Mouse (Mus musculus) hindbrain, embryonic 10.5 days (tissue): ENCODE measurements around the gene Fh1. TPM values are rescaled to one million over a fixed set of nuclear protein-coding genes. Genes with fewer than 3 reads are reported as not detected.

ENCODE experiments used
- DNase-seq: peaks from one replicate; pipeline ENCODE4 v3.0.0-alpha.2; 2017; ENCODE audit warnings: low spot score
- H3K27ac ChIP-seq: fragments of 300-500 bp; sonication (generic); 2 replicates; pipeline ENCODE4 v1.5.1; 2016; ENCODE audit warnings: mild to moderate bottlenecking, moderate library complexity
- H3K27me3 ChIP-seq: fragments of 300-500 bp; sonication (generic); 2 replicates; pipeline ENCODE4 v1.6.1; 2016; ENCODE audit warnings: mild to moderate bottlenecking; ENCODE audit not compliant: poor library complexity, insufficient read depth, severe bottlenecking
- H3K36me3 ChIP-seq: fragments of 300-500 bp; sonication (generic); 2 replicates; pipeline ENCODE4 v1.6.1; 2016; ENCODE audit warnings: mild to moderate bottlenecking, moderate library complexity
- H3K4me1 ChIP-seq: fragments of 300-500 bp; sonication (generic); replicated peaks from 2 replicates; pipeline ENCODE4 v1.6.1; 2016; ENCODE audit warnings: mild to moderate bottlenecking
- H3K4me3 ChIP-seq: fragments of 300-500 bp; sonication (generic); 2 replicates; pipeline ENCODE4 v1.5.1; 2016; ENCODE audit warnings: mild to moderate bottlenecking, moderate library complexity
- H3K9me3 ChIP-seq: fragments of 300-500 bp; sonication (generic); 2 replicates; pipeline ENCODE4 v1.6.1; 2016; ENCODE audit warnings: mild to moderate bottlenecking, moderate library complexity
- WGBS: fragments of 180-500 bp; shearing (Covaris S2); methylation state at CpG from one replicate; pipeline ENCODE4 v1.1.7; 2016; 5-methylcytosine and 5-hydroxymethylcytosine counted together
- polyA plus RNA-seq: library from polyadenylated mRNA; unstranded; fragments of >200 nt; fragmentation: Nextera tagmentation; extraction: Ambion mirVana; gene quantifications from 2 replicates; pipeline ENCODE4 v1.2.1, GENCODE M21; 2016

Fh1 gene
- polyA plus RNA-seq, result 114 and 123 TPM in 2 replicates

DNA sequence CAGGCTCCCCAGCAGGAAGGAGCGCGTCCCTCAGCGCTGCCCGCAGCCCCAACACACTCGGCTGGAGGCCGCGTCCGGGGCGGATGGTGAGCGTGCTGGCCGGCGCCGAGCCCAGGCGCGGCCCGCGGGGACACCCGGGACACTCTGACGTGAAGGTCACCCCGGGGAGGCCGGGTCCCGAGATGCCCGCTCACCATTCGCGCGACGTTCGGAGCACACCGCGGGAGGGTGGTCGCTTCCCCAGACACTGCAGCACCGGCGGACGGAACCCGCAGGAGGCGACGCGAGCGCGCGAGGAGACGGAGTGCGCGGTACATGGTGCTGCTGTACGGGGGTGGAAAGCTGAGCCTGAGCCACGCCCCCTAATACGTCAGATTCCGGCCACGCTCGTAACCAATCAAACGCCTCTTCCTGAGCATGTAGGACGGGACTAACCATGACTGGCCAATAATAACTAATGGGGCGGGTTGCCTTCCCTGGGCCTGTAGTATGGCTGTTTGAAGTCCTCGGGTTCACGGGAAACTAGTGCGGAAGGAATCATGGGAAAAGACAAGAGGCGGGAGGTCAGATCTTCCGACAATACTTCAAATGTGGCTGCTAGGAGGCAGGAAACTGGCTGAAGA lies at the start of gene Fh1:
Gene Fh1 (minus strand): TSS at position 379 of the 623 bp plus-strand sequence.
- H3K4me1 ChIP-seq, result peaks cover 12% of the 10 kb centered on the region
- WGBS, result under 1% methylated on average over 58 of the region's 58 CpGs
- peak; percentile 94 for DNase-seq

DNA sequence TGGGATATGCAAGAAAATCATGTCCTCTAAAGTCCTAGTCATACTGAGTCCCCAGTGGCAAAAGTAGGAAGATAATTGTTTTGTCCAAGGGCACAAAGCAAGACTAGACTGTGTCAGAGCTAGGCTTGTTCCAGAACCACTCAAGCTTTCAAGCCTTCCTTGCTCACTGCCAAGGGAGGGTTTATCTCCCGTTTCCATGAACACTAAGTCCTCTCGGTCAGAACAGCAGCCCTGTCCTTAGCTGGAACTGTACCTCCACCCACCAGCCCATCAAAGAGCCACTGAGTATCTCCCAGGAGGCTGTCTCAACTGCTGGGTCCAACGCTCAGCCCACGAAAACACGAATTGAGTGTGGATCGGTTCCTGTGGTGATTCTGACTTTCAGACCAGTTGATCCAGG lies 49.7 kb upstream of the Fh1 start:
- WGBS, result 91% methylated on average over 6 of the region's 6 CpGs
- Histone ChIP-seq H3K36me3 (peaks cover 12% of the 10 kb centered on the region), H3K27ac (no peak overlapping the region), H3K27me3 (no peaks in the 10 kb centered on the region), H3K4me1 (no peaks in the 10 kb centered on the region), H3K4me3 (no peak overlapping the region), H3K9me3 (no peaks in the 10 kb centered on the region)
- DNase-seq, result no peak

More for the DNA sequence above, at the start of gene Fh1:
- peak within 1 kb of the TSS; percentile 95 for H3K4me3 ChIP-seq
- H3K36me3 ChIP-seq, result peaks cover 4% of the 10 kb centered on the region
- peak within 1 kb of the TSS; percentile 95 for H3K27ac ChIP-seq
- no peaks in the 10 kb centered on the region for H3K27me3 ChIP-seq
- H3K9me3 ChIP-seq, result no peaks in the 10 kb centered on the region

DNA sequence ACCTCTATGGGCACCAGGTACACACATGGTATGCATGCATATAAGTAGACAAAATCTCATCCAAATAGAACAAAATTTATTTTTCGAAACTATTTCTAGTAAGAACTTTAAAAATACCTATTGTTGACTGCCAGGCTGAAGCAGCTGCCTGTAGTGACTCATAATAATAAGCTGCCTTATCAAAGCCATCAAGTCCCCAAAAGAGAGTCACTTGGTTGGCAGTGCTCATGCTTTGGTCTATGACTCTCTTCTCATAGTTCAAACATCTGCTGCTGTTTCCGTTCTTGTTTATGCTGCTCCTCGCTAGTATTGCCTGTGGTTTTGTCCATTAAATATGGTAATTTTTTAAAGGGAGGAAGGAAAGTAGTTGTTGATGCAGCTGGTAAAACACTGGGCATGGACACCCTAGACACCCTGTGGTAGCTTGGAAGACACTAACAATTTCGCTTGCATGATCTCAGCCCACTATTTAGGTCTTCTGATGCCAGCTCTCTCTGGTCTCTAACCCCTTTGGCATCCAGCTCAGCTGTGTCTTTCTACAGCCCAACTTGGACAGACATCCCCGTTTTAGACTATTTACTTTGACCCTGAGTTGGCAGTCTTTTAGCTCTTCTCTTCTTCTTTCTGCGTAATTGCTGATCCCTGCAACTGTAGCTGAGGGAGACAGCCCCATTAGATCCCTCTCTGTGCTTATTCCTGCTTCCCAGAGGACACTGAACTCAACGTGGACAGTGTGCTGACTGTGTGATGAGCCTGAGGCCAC lies 48.3 kb upstream of the Fh1 start:
- no peaks in the 10 kb centered on the region for H3K27me3 ChIP-seq
- no peaks in the 10 kb centered on the region for H3K9me3 ChIP-seq
- DNase-seq, result no peak
- no peaks in the 10 kb centered on the region for H3K4me1 ChIP-seq
- H3K36me3 ChIP-seq, result peaks cover 12% of the 10 kb centered on the region
- H3K4me3 ChIP-seq, result no peak overlapping the region
- no peak overlapping the region for H3K27ac ChIP-seq
- WGBS, result 88% methylated on average over 7 of the region's 7 CpGs

DNA sequence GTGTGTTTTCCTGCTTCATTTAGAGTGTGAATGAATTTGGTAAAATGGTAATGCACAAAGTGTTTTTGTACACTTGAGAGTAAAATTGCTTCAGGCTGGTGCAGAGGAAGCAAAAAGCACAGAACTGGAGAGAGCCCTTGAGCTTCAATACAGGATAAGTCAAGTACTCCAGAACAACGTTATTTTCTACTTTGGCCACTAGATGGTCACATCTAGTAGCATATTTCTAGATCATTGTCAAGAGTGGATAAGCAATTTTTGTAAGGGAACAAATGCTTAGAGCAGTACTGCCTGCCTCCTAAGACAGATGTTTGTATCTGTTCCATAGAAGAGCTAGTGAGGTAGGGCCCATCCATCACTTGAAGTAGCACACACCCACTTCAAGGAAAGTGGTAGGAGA lies 46.2 kb upstream of the Fh1 start:
- Histone ChIP-seq H3K36me3 (peaks cover 6% of the 10 kb centered on the region; the same call in 1 of the 2 replicates), H3K9me3 (no peaks in the 10 kb centered on the region), H3K4me1 (no peaks in the 10 kb centered on the region), H3K4me3 (no peak overlapping the region), H3K27ac (no peak overlapping the region), H3K27me3 (no peaks in the 10 kb centered on the region)
- 48% methylated on average over 1 of the region's 1 CpGs for WGBS
- DNase-seq, result no peak

DNA sequence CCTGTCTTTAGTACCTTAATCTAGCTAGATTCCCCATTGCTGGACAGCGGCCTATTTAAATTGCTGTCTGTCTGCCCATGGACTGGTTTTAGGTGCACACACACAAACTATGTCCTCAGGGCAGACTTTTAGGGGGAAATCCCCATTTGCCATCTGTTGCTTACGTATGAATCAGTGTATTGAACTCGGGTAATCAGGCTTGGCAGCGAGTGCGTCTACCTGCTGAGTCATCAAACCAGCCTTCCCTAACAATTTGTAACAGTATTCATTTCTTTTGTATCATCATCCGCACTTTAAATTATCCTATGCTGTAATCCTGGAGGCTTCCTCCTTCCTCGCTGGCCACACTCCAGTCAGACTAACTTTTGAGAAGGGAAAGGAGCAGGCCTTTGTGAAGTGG lies 44.6 kb upstream of the Fh1 start:
- no peak overlapping the region for H3K4me3 ChIP-seq
- no peak for DNase-seq
- H3K36me3 ChIP-seq, result peaks cover 3% of the 10 kb centered on the region; the same call in 1 of the 2 replicates
- H3K9me3 ChIP-seq, result no peaks in the 10 kb centered on the region
- H3K27me3 ChIP-seq, result no peaks in the 10 kb centered on the region
- peaks cover 5% of the 10 kb centered on the region; the same call in 1 of the 2 replicates for H3K4me1 ChIP-seq
- no peak overlapping the region for H3K27ac ChIP-seq
- 82% methylated on average over 7 of the region's 7 CpGs for WGBS

DNA sequence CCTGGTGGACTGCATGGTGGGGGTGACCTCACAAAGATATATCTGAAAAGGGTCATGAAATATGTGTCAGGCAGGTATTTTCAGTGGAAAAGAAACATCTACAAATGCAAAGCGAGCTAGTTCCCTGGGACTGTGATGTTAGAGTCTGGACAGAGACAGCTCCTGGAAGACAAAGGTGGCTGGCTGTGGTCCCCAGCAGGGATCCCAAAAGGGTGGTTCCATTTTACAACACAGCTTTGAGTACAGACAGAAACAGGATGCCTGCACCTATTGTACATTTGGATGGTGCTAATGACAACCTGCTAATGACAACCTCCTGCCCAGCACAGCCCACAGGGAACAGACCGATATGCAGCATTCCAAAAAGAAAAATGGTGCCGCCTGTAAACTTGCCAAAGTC lies 44.0 kb upstream of the Fh1 start:
- Histone ChIP-seq H3K9me3 (no peaks in the 10 kb centered on the region), H3K4me1 (peaks cover 5% of the 10 kb centered on the region; the same call in 1 of the 2 replicates), H3K36me3 (peaks cover 6% of the 10 kb centered on the region; the same call in 1 of the 2 replicates), H3K27me3 (no peaks in the 10 kb centered on the region), H3K4me3 (no peak overlapping the region), H3K27ac (no peak overlapping the region)
- 91% methylated on average over 3 of the region's 3 CpGs for WGBS
- DNase-seq, result no peak

DNA sequence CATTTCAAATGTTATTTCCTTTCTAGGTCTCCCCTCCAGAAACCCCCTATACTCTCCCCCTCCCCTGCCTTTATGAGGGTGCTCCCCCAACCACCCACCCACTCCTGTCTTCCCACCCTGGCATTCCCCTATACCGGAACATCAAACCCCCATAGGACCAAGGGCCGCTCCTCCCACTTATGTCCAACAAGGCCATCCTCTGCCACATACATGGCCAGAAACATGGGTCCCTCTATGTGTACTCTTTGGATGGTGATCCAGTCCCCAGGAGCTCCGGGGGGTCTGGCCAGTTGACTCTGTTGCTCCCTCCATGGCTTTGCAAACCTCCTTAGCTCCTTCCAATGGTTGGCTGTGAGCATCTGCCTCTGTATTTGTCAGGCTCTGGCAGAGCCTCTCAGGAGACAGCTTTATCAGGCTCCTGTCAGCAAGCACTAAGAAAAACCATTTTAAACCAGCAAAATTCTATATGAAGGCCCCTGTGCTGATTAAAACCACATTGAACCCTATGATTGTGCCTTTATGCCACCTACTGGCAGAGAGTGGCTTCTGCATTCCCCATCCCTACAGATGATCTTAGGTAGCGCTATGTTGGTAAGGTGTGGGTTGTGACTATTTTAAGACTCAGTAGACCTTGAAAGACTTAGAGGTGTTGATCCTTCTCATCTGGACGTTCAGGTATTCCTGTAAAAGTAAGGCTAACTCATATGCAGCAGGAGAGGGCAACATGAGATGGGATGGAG lies 43.4 kb upstream of the Fh1 start:
- H3K9me3 ChIP-seq, result no peaks in the 10 kb centered on the region
- peaks cover 5% of the 10 kb centered on the region; the same call in 1 of the 2 replicates for H3K4me1 ChIP-seq
- WGBS, result 81% methylated on average over 5 of the region's 5 CpGs
- no peaks in the 10 kb centered on the region for H3K27me3 ChIP-seq
- H3K36me3 ChIP-seq, result peaks cover 9% of the 10 kb centered on the region
- no peak overlapping the region for H3K27ac ChIP-seq
- DNase-seq, result peak; percentile 15
- no peak overlapping the region for H3K4me3 ChIP-seq

DNA sequence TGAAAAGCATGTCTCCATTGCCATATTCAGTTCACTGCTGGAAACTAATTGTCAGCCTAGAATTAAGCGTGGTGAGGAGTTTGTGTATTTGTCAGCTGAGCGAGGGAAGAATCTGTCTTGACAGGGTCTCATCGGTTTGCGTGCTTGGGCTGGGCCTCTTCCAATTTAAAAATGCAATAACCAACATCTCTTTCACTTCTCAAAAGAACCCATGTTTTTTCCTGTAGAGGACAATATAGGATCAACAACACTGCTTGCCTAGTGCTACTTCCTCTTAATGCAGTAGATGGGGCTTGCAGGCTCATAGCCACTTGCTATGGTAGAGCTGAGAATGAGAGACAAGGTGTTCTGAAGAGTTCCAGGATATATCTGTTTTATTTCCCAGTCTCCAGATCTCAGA lies 34.5 kb upstream of the Fh1 start:
- no peaks in the 10 kb centered on the region for H3K4me1 ChIP-seq
- no peak overlapping the region for H3K4me3 ChIP-seq
- H3K27ac ChIP-seq, result no peak overlapping the region
- no peak for DNase-seq
- no peaks in the 10 kb centered on the region for H3K9me3 ChIP-seq
- H3K36me3 ChIP-seq, result peaks cover 26% of the 10 kb centered on the region
- WGBS, result 95% methylated on average over 4 of the region's 4 CpGs
- no peaks in the 10 kb centered on the region for H3K27me3 ChIP-seq

DNA sequence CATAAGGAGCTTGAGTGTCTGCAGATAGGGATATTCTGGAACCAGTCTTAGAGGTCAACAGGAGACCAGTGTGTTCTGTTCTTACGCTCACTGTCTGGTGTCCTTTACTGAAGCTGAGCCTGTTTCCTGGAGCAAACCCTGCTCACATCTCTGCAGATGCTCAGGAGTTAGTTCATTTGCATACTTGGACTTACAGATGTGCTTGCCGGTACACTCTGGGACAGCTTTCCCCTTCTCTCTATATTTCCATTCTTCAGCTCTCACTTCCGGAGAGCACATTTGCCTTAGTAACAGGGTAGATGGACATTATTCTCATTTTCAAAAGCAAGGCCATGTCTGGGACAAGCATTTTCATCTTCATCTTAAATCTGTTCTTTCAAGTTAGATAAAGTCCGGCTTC lies 23.2 kb upstream of the Fh1 start:
- DNase-seq, result no peak
- H3K9me3 ChIP-seq, result no peaks in the 10 kb centered on the region
- WGBS, result 93% methylated on average over 4 of the region's 4 CpGs
- no peaks in the 10 kb centered on the region for H3K36me3 ChIP-seq
- H3K4me1 ChIP-seq, result no peaks in the 10 kb centered on the region
- H3K4me3 ChIP-seq, result no peak overlapping the region
- H3K27me3 ChIP-seq, result no peaks in the 10 kb centered on the region
- H3K27ac ChIP-seq, result no peak overlapping the region

DNA sequence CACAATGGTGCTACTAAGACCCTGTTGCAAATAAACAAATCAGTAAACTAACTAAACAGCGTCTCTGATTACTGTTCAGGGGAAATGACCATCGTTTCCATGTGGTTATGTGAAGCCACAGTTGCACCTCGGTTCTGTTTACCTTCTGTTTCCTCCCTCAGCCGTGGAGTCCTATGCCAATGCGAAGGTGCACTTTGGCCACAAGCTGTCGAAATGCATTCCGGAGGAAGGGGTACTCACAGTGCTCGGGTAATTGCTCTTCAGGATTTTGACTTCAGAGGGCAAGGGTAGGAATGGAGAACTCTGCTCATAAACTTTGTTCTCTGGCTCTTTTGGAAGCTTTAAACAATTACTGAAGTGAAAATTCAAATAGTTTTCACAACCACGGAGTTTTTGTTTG lies 21.5 kb upstream of the Fh1 start:
- Histone ChIP-seq H3K4me3 (no peak overlapping the region), H3K4me1 (no peaks in the 10 kb centered on the region), H3K27ac (no peak overlapping the region), H3K27me3 (no peaks in the 10 kb centered on the region), H3K36me3 (no peaks in the 10 kb centered on the region), H3K9me3 (no peaks in the 10 kb centered on the region)
- DNase-seq, result no peak
- WGBS, result 81% methylated on average over 9 of the region's 9 CpGs

DNA sequence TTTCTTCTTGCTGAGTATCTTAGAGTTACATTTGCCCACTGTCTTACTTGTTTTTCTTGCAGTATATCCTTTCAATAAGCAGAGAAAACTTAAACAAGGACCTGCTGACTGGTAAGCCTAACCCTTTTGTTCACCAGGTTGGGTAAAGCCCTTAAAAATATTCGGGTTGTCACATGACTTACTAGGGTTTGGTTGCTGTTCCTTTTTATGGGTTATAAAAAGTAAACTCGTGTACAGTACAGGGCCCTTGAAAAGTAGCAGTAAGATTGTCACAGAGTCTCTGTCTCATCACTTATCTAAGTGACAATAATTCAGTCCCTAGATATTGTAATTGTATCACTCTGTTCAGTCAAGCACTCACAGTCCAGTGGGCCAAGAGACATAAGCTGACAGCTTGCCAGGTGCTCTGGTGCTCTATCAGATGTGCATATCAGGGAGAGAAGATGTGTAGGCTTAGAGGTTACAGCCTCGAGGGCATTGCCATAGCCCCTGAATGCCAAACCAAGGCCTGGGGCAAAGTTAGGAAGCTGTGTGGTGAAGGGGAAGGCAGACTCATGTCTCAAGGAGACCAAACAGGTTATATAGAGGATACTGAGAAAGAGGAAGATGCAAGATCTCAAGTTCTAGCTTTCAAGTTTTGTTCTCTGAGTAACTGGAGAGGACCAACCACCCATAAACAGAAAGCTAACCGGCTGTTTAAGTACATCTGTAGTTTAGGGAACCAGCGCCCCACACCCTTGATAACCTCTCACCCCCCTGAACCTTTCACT lies 18.2 kb upstream of the Fh1 start:
- no peaks in the 10 kb centered on the region for H3K4me1 ChIP-seq
- WGBS, result 80% methylated on average over 5 of the region's 5 CpGs
- no peaks in the 10 kb centered on the region for H3K27me3 ChIP-seq
- H3K9me3 ChIP-seq, result no peaks in the 10 kb centered on the region
- no peak overlapping the region for H3K27ac ChIP-seq
- H3K36me3 ChIP-seq, result no peaks in the 10 kb centered on the region
- H3K4me3 ChIP-seq, result no peak overlapping the region
- no peak for DNase-seq

DNA sequence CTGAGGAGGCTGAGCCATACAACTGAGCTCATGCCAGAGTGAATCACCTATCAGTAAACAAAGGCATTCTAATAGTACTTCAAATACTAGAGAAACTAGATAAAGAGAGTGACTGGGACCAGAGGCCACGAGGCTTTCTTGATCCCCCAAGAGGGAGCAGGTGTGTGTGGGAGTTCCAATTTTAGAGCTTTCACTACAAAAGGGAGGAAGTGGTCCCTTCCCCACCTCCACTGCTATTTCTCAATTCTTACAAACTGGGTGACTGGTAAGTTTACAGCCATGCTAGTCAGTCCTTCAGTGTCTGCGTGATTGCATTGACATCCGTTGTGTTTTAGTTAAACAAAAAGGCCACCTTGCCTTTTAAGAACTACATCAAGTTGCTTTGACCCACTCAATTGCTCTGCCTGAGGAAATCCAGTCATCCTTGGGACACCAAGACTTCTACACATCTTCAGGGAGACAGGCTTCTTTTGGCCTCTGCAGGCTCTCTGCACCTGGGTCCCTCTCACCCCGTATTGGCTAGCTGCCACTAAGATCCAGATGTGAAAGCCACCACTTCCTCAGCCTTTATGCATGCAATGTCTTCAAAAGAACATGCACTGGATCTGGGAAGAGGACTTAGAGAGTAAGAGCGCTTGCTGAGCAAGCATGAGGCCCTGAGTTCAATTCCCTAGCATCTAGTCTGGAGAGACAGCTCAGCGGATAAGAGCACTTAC lies 15.2 kb upstream of the Fh1 start:
- Histone ChIP-seq H3K4me3 (no peak overlapping the region), H3K4me1 (no peaks in the 10 kb centered on the region), H3K27me3 (no peaks in the 10 kb centered on the region), H3K27ac (no peak overlapping the region), H3K36me3 (no peaks in the 10 kb centered on the region), H3K9me3 (no peaks in the 10 kb centered on the region)
- 87% methylated on average over 6 of the region's 6 CpGs for WGBS
- no peak for DNase-seq
